Mouse (Mus musculus) ES-E14 (cell line): Measurements from ENCODE around the gene Mageb1.
"Not testable (repeated sequence)": the region's sequence is repeated elsewhere in the genome, so short reads cannot be mapped to it uniquely, and the experiment has no call there.

Experiments used
- CHD2 ChIP-seq: IDR thresholded peaks from 2 replicates; pipeline ENCODE4 v1.6.1; 2014; ENCODE audit warnings: mild to moderate bottlenecking, low read depth, low read length, inconsistent platforms
- HCFC1 ChIP-seq: IDR thresholded peaks from 2 replicates; pipeline ENCODE4 v1.6.1; 2012; ENCODE audit warnings: low read length, inconsistent platforms, borderline replicate concordance; ENCODE audit not compliant: insufficient read depth
- MAFK ChIP-seq: IDR thresholded peaks from 2 replicates; pipeline ENCODE4 v1.6.1; 2014; ENCODE audit warnings: mild to moderate bottlenecking, low read depth, low read length, inconsistent platforms; ENCODE audit not compliant: insufficient read depth

DNA sequence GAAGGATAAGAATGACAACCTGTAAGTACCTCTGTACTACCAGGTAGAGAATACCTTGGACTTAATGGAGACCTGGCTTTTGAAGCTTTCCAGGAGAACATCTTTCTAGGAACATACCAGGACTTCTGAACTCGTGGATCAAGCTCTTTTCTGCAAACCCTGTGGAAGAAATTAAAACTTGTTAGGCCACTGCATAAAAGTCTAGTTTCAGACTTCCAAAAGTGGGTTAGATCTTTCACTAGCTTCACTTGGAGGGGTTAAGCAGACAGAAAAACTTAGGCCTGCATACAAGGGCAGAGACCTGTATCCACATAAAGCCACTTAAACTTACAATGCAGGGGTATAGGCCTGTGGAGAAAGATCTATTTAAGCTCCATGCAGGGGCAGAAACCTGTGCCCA is at the start of gene Mageb1:
- not testable (repeated sequence) for TF ChIP-seq CHD2, HCFC1, MAFK
